Mouse (Mus musculus) urinary bladder, adult 18-20 months (tissue): Measurements from ENCODE around the gene Ep400.

ENCODE experiments used
- DNase-seq, 2 experiments: peaks; one replicate each; pipeline ENCODE4 v3.0.0; 2022; ENCODE audit warnings: low spot score in 2 of 2, mixed read lengths in 2 of 2

Ep400 gene

GRCm38 (mm10) chr5:110770448-110771158, at the start of gene Ep400:
TSS of gene Ep400 (minus strand) at chr5:110770717.
- peak; percentile 99 for DNase-seq

- peak; percentile 99 for DNase-seq
These were observed 39.3 kb upstream of the Ep400 start, which contains the start of gene Ulk1 for GRCm38 (mm10) chr5:110809667-110810325. TSS of gene Ulk1 (minus strand) at chr5:110810097.

- peak in 1 of 2 experiments; percentile 43 for DNase-seq
These were observed 38.5 kb upstream of the Ep400 start for GRCm38 (mm10) chr5:110808821-110809666.

- DNase-seq: peak; percentile 89
These were observed 37.6 kb upstream of the Ep400 start for GRCm38 (mm10) chr5:110808061-110808631.

GRCm38 (mm10) chr5:110807453-110807852, 36.9 kb upstream of the Ep400 start:
- no peak for DNase-seq

GRCm38 (mm10) chr5:110806676-110807075, 36.2 kb upstream of the Ep400 start:
- no peak for DNase-seq

- no peak for DNase-seq
These were observed 35.6 kb upstream of the Ep400 start for GRCm38 (mm10) chr5:110806154-110806553.

- no peak for DNase-seq
These were observed 33.7 kb upstream of the Ep400 start for GRCm38 (mm10) chr5:110804012-110804743.

GRCm38 (mm10) chr5:110802809-110803208, 32.3 kb upstream of the Ep400 start:
- DNase-seq: no peak

GRCm38 (mm10) chr5:110802186-110802585, 31.7 kb upstream of the Ep400 start:
- DNase-seq: no peak

GRCm38 (mm10) chr5:110801036-110801624, 30.6 kb upstream of the Ep400 start:
- peak in 1 of 2 experiments; percentile 64 for DNase-seq

- no peak for DNase-seq
These were observed 27.2 kb upstream of the Ep400 start for GRCm38 (mm10) chr5:110797696-110798095.

GRCm38 (mm10) chr5:110794363-110794762, 23.8 kb upstream of the Ep400 start:
- no peak for DNase-seq

- DNase-seq: no peak
These were observed 18.2 kb upstream of the Ep400 start for GRCm38 (mm10) chr5:110788684-110789083.

GRCm38 (mm10) chr5:110786081-110786835, 15.7 kb upstream of the Ep400 start:
- no peak for DNase-seq

GRCm38 (mm10) chr5:110783150-110783549, 12.6 kb upstream of the Ep400 start:
- DNase-seq: no peak

- no peak for DNase-seq
These were observed 11.2 kb upstream of the Ep400 start for GRCm38 (mm10) chr5:110781529-110782238.

GRCm38 (mm10) chr5:110780761-110781528, 10.4 kb upstream of the Ep400 start:
- DNase-seq: no peak
